Mouse (Mus musculus): ENCODE measurements around the gene Hif1an. TPM values are rescaled to one million over a fixed set of nuclear protein-coding genes. Genes with fewer than 3 reads are reported as not detected.
A peak's percentile ranks its signal among the peaks of the same experiment; 100 is the strongest.

Gene Hif1an
- polyA plus RNA-seq (2014; fragmentation: Nextera tagmentation; extraction: Ambion mirVana) = 23.6 and 23.7 TPM in 2 replicates

DNA sequence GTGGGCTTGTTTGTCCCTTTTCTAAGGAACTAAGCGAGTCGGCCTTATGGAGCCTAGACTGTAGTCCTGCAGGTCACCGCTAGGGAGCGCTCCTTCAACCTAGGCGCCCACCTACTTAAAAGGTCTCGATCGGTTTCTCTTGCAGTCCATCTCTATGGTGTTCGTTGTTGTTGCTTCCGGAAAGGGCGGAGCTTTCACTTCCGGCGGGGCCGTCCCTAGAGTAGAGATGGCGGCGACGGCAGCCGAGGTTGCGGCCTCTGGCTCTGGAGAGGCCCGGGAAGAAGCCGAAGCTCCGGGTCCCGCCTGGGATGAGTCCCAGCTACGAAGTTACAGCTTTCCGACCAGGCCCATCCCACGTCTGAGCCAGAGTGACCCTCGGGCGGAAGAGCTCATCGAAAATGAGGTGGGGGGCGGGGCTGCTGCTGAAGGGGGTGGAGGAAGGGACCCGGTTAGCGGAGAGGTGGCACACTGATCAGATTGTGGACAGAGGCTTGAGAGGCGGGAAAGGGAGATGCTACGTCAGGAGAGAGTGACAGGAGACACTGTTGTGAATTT is at the start of gene Hif1an:
TSS of gene Hif1an (plus strand) at position 199 of the 555 bp plus-strand sequence.
- Histone ChIP-seq H3K4me1 (ENCODE audit: control insufficient read depth, insufficient read depth, low read length) (peaks cover 16% of the 10 kb centered on the region), H3K4me3 (ENCODE audit: low read depth, low read length) (peak within 1 kb of the TSS; percentile 63), H3K27ac (replicated peaks; ENCODE audit: low read depth, low read length) (peak within 1 kb of the TSS; percentile 54), H3K4me2 (ENCODE audit: low read depth, low read length) (peak within 1 kb of the TSS; percentile 76), H3K27me3 (replicated peaks; ENCODE audit: control insufficient read depth, insufficient read depth, low read length) (no peaks in the 10 kb centered on the region; the same call in 1 of the 2 replicates), H3K9me3 (ENCODE audit: control insufficient read depth, low read length) (no peaks in the 10 kb centered on the region), H3K9ac (ENCODE audit: low read depth, low read length) (peak within 1 kb of the TSS; percentile 75), H3K36me3 (ENCODE audit: control insufficient read depth, insufficient read depth, low read length) (peaks cover 34% of the 10 kb centered on the region)
- DNase-seq (ENCODE audit: low spot score) = peak; percentile 98
- peak; percentile 98 for ATAC-seq (ENCODE audit: low read depth)
- WGBS = under 1% methylated on average over 32 of the region's 33 CpGs

- no peaks in the 10 kb centered on the region for H3K36me3 ChIP-seq (ENCODE audit: control insufficient read depth, insufficient read depth, low read length)
- no peak overlapping the region for H3K9ac ChIP-seq (ENCODE audit: low read depth, low read length)
- H3K4me3 ChIP-seq (ENCODE audit: low read depth, low read length) = no peak overlapping the region
- H3K27ac ChIP-seq (replicated peaks; ENCODE audit: low read depth, low read length) = no peak overlapping the region
- ATAC-seq (ENCODE audit: low read depth) (no peak), DNase-seq (ENCODE audit: low spot score) (no peak)
- WGBS = 15% methylated on average over 11 of the region's 11 CpGs
- H3K27me3 ChIP-seq (replicated peaks; ENCODE audit: control insufficient read depth, insufficient read depth, low read length) = peaks cover 90% of the 10 kb centered on the region
- no peaks in the 10 kb centered on the region for H3K9me3 ChIP-seq (ENCODE audit: control insufficient read depth, low read length)
- H3K4me1 ChIP-seq (ENCODE audit: control insufficient read depth, insufficient read depth, low read length) = peaks cover 16% of the 10 kb centered on the region; the same call in 1 of the 2 replicates
- H3K4me2 ChIP-seq (ENCODE audit: low read depth, low read length) = no peak overlapping the region
Measured at GRCm38 (mm10) chr19:44513054-44513833, 49.4 kb upstream of the Hif1an start.

DNA sequence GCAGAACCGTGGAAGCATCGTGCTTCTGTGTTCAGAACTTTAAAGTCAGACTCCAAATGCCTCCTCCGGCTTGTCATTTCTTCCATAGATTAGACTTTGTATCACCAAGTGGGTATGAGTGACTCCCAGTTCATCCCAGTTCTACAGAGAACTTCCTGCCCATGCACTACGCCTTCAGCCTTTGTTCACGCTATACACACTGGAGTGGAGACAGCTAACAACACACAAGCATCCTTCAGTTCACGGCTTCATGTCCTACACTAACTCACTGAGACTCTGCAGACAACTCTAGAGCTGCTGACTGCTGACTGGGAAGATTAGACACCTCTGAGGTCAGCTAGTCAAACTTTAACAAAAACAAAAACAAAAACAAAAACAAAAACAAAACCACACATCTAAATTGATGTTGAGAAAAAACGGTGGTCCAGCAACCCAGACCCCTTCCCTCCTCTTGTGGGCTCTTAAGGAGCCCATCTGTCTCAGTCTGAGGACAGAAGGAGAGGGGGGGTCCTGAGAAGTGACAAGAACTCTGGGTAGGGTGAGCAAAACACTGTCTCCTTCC is 48.6 kb upstream of the Hif1an start:
- no peak overlapping the region for H3K4me3 ChIP-seq (ENCODE audit: low read depth, low read length)
- H3K9me3 ChIP-seq (ENCODE audit: control insufficient read depth, low read length) = no peaks in the 10 kb centered on the region
- no peak overlapping the region; the same call in 1 of the 2 replicates for H3K4me2 ChIP-seq (ENCODE audit: low read depth, low read length)
- no peak for ATAC-seq (ENCODE audit: low read depth)
- no peak overlapping the region for H3K27ac ChIP-seq (replicated peaks; ENCODE audit: low read depth, low read length)
- peaks cover 84% of the 10 kb centered on the region for H3K27me3 ChIP-seq (replicated peaks; ENCODE audit: control insufficient read depth, insufficient read depth, low read length)
- WGBS = 25% methylated on average over 7 of the region's 7 CpGs
- H3K4me1 ChIP-seq (ENCODE audit: control insufficient read depth, insufficient read depth, low read length) = peaks cover 16% of the 10 kb centered on the region; the same call in 1 of the 2 replicates
- no peak for DNase-seq (ENCODE audit: low spot score)
- H3K36me3 ChIP-seq (ENCODE audit: control insufficient read depth, insufficient read depth, low read length) = no peaks in the 10 kb centered on the region
- no peak overlapping the region for H3K9ac ChIP-seq (ENCODE audit: low read depth, low read length)

DNA sequence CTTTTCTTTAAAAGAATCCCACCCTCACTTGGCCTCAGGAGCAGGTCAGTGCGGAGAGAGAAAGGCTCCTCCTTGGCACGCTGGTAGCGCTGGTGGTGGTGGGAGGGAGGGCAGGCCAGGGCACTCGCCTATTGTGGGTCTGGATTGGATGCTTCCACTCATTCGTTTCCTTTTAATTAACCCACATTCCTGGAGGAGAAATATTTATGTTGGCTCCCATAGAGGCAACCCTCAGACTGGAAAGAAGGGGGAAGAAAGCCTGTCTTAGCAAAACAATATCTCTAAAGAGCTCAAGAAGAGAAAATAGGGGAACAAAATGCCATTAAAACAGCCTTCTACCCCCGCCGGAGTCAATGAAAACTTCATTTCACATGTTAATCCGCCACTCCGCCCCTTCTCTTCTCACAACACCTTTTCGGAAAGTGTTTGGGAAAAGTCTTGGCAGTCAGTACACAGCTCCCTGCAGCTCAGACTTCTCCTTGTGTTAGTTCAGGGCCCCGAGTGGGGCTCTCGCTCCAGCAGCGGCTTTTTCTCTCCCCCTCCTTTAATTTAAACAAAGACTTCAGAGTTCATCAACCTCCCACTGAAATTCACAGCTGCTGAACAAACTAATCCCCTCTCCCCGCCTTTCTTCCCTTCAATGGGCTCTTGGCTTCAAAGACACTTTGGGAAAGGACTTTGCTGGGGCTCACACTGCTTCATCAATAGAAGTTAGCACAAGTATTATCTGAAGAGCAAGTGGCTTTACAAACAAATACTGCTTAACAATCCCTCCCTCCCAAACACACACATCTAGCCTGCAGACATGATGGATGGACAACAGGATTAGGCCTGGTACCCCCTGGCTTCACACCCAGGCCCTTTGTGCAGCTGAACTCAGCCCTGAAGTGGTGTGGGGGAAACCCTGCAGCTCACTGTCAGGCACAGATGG is 47.9 kb upstream of the Hif1an start:
- no peaks in the 10 kb centered on the region for H3K9me3 ChIP-seq (ENCODE audit: control insufficient read depth, low read length)
- H3K27me3 ChIP-seq (replicated peaks; ENCODE audit: control insufficient read depth, insufficient read depth, low read length) = peaks cover 77% of the 10 kb centered on the region
- no peaks in the 10 kb centered on the region for H3K36me3 ChIP-seq (ENCODE audit: control insufficient read depth, insufficient read depth, low read length)
- peaks cover 16% of the 10 kb centered on the region; the same call in 1 of the 2 replicates for H3K4me1 ChIP-seq (ENCODE audit: control insufficient read depth, insufficient read depth, low read length)
- peak overlapping the region; percentile 3; the same call in 1 of the 2 replicates for H3K4me2 ChIP-seq (ENCODE audit: low read depth, low read length)
- 11% methylated on average over 14 of the region's 14 CpGs for WGBS
- peak; percentile 58; the same call in 1 of the 2 replicates for ATAC-seq (ENCODE audit: low read depth)
- no peak overlapping the region for H3K27ac ChIP-seq (replicated peaks; ENCODE audit: low read depth, low read length)
- H3K9ac ChIP-seq (ENCODE audit: low read depth, low read length) = no peak overlapping the region
- H3K4me3 ChIP-seq (ENCODE audit: low read depth, low read length) = no peak overlapping the region
- DNase-seq (ENCODE audit: low spot score) = peak; percentile 59

DNA sequence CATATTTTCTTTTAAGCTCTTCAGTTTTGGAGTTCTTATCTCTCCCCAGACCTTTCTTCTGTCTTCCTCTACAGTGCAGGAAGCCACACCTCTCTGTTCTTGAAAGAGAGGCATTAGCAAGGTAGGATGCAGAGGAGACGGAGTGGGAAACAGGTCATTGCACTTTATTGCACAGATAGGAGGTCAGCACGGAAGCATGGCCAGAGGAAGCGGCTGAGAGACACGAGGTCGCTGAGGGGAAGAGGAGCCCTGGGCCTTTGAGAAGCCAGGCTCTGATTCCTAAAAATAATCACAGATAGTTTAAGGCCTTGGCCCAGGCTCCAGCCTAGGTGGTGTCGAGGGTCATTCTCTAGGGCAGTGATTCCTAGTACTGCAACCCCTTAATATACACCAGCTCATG is 46.9 kb upstream of the Hif1an start:
- H3K9ac ChIP-seq (ENCODE audit: low read depth, low read length) = no peak overlapping the region
- no peaks in the 10 kb centered on the region for H3K36me3 ChIP-seq (ENCODE audit: control insufficient read depth, insufficient read depth, low read length)
- no peak overlapping the region for H3K27ac ChIP-seq (replicated peaks; ENCODE audit: low read depth, low read length)
- DNase-seq (ENCODE audit: low spot score) (no peak), ATAC-seq (ENCODE audit: low read depth) (no peak)
- peaks cover 68% of the 10 kb centered on the region for H3K27me3 ChIP-seq (replicated peaks; ENCODE audit: control insufficient read depth, insufficient read depth, low read length)
- no peak overlapping the region for H3K4me3 ChIP-seq (ENCODE audit: low read depth, low read length)
- no peak overlapping the region for H3K4me2 ChIP-seq (ENCODE audit: low read depth, low read length)
- WGBS = 45% methylated on average over 6 of the region's 6 CpGs
- H3K4me1 ChIP-seq (ENCODE audit: control insufficient read depth, insufficient read depth, low read length) = peaks cover 16% of the 10 kb centered on the region; the same call in 1 of the 2 replicates
- no peaks in the 10 kb centered on the region for H3K9me3 ChIP-seq (ENCODE audit: control insufficient read depth, low read length)

DNA sequence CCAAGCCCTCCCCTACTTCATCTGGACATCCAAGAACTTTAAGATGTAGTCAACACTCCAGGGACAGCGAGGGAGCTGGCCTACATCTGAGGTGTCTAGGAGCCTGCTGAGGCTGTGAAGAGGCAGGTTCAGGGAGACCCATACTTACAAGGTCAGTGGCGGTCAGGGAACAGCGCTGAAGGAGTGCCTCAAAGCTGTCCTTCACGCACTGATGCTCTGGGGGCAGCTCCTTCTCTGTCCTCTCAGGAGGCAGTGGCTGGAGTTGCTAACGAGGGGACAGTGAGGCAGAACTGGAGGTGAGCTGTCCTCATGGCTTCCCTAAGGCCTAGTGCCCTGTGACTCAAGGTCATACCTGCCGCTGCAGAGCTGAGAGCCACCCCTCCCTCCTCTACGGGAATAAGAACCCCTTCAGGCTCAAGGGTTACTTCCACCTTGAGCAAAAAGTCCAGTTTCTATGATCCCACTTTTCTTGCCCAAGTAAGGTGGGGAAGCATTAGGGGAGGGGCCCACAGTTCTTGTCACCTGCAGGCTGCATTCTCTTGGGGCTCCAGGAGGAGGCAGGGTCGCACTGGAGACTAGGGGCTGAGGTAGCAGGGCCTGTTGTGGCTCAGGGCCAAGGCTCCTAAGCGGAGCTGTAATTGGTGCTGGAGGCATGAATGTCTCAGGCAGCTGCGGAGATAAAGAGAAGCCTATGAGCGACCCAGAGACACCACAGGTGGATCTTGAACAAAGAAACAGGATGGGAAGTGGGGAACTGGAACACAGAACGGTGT is 44.5 kb upstream of the Hif1an start:
- Histone ChIP-seq H3K36me3 (ENCODE audit: control insufficient read depth, insufficient read depth, low read length) (no peaks in the 10 kb centered on the region), H3K4me2 (ENCODE audit: low read depth, low read length) (no peak overlapping the region), H3K27me3 (replicated peaks; ENCODE audit: control insufficient read depth, insufficient read depth, low read length) (peaks cover 43% of the 10 kb centered on the region), H3K27ac (replicated peaks; ENCODE audit: low read depth, low read length) (no peak overlapping the region), H3K4me3 (ENCODE audit: low read depth, low read length) (no peak overlapping the region), H3K9me3 (ENCODE audit: control insufficient read depth, low read length) (no peaks in the 10 kb centered on the region), H3K4me1 (ENCODE audit: control insufficient read depth, insufficient read depth, low read length) (0 out of 2 replicates have a peak, but pooled peaks cover 7% of the 10 kb centered on the region), H3K9ac (ENCODE audit: low read depth, low read length) (no peak overlapping the region)
- WGBS = 53% methylated on average over 12 of the region's 12 CpGs
- ATAC-seq (ENCODE audit: low read depth) (no peak), DNase-seq (ENCODE audit: low spot score) (no peak)

DNA sequence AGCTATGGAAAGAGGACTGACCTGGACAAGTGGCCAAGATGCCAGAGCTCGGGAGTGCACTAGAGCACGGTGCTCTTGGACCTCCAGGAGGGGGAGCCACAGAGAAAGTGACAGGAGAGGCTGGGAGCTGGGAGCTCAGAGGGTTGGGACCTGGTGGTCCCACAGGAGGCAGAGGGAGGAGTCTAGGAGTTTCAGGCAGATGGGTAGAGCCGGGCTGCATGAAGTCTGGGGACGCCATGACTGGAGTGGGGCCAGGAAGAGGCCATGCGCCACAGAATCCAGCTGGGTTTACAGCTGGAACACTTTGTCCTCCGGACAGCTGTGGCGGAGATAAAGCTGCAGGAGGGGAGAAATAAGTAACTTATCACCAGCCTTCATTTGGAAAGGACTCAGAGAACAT is 43.5 kb upstream of the Hif1an start:
- Histone ChIP-seq H3K4me1 (ENCODE audit: control insufficient read depth, insufficient read depth, low read length) (0 out of 2 replicates have a peak, but pooled peaks cover 7% of the 10 kb centered on the region), H3K4me3 (ENCODE audit: low read depth, low read length) (no peak overlapping the region), H3K27me3 (replicated peaks; ENCODE audit: control insufficient read depth, insufficient read depth, low read length) (peaks cover 34% of the 10 kb centered on the region), H3K27ac (replicated peaks; ENCODE audit: low read depth, low read length) (no peak overlapping the region), H3K4me2 (ENCODE audit: low read depth, low read length) (no peak overlapping the region), H3K9me3 (ENCODE audit: control insufficient read depth, low read length) (no peaks in the 10 kb centered on the region), H3K36me3 (ENCODE audit: control insufficient read depth, insufficient read depth, low read length) (no peaks in the 10 kb centered on the region), H3K9ac (ENCODE audit: low read depth, low read length) (no peak overlapping the region)
- ATAC-seq (ENCODE audit: low read depth) (no peak), DNase-seq (ENCODE audit: low spot score) (peak; percentile 54)
- WGBS = 31% methylated on average over 7 of the region's 7 CpGs
